Mouse (Mus musculus) erythroblast, embryonic 14.5 days (primary cell): ENCODE data around the gene Wnt16.

Experiments
- GATA1 ChIP-seq: IDR thresholded peaks from 2 replicates; pipeline ENCODE4 v1.6.1; 2012; ENCODE audit warnings: low read length, inconsistent platforms, mixed read lengths
- TAL1 ChIP-seq: IDR thresholded peaks from 3 replicates; pipeline ENCODE4 v1.6.1; 2012; ENCODE audit warnings: low read length, inconsistent platforms, mixed read lengths

DNA sequence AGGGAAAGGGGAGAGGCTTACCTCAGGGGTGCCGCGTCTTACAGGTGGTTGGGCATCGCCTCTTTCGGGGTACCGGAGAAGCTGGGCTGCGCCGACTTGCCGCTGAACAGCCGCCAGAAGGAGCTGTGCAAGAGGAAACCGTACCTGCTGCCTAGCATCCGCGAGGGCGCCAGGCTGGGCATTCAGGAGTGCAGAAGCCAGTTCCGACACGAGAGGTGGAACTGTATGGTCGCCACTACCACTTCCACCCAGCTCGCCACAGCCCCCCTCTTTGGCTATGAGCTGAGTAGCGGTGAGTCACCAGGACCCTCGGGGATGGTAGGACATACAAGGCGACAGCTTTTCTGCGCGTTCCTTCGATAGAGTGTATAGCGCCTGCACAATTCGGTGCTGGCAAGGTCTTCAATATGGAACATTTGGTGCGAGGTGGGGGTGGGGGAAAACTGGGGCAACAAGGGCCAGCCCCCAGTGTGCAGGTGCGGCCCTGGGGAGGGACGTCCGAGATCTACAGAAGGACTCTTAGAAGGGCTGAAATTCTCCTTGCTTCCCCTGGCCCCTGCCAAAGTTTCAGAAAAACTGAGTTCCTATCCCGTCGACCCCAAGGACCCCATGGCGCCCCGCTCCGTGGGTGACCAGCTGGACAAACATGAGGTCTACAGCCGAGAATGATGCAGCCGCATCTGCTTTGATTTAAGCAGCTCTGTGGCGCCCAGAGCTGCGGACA, 872 bp downstream of the Wnt16 start:
- TF ChIP-seq GATA1 (no peak), TAL1 (no peak)
